Mouse (Mus musculus) thymus, adult 2 months (tissue): Measurements from ENCODE around the gene Wscd1.

Experiments used
- CTCF ChIP-seq: fragments of 200-500 bp; IDR thresholded peaks from 2 replicates; pipeline ENCODE4 v1.5.1; 2012; ENCODE audit warnings: mild to moderate bottlenecking, control low read depth, low read length, moderate library complexity, borderline replicate concordance; ENCODE audit not compliant: control insufficient read depth, poor library complexity, insufficient read depth; ENCODE audit errors: extremely low read depth
- POLR2A ChIP-seq: fragments of 200-500 bp; IDR thresholded peaks from 2 replicates; pipeline ENCODE4 v1.6.1; 2012; ENCODE audit warnings: mild to moderate bottlenecking, low read length, control low read depth, moderate library complexity; ENCODE audit not compliant: control insufficient read depth, poor library complexity, insufficient read depth; ENCODE audit errors: extremely low read depth

GRCm38 (mm10) chr11:71773986-71774767 lies 24.5 kb downstream of the Wscd1 start:
- no peak for TF ChIP-seq CTCF
- TF ChIP-seq POLR2A: no peak
